Mouse (Mus musculus) right cerebral cortex, postnatal 4 days (tissue): ENCODE measurements around the gene Bcl11b.
A peak's percentile ranks its signal among the peaks of the same experiment; 100 is the strongest.

Experiments
- DNase-seq: peaks from one replicate; pipeline ENCODE4 v3.0.0-alpha.2; 2022

The Bcl11b gene

DNA sequence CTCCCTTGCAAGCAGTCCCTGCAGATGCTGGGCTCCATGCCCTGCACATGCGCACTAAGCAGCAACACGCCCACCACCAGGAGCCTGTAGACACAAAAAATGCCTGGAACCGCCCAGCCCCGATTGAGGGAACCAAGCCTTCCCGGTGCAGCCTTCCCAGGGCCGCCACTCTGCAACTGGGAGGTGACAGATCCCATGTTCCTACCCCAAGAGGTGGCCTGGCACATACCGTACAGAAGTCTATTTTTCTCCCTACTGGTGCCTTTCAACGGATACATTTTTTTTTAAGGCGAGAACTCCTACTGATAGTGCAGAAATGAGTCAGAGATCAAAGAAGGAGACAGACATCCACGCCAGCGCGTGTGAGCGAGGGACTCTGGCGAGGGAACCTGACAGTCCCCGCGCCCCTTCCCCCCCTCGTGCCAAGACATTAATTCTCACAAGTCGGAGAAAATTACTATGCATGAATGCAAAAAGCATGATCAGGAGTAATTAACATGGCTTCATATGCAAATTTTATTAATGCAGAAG is 33.5 kb downstream of the Bcl11b start:
- peak; percentile 56 for DNase-seq

DNA sequence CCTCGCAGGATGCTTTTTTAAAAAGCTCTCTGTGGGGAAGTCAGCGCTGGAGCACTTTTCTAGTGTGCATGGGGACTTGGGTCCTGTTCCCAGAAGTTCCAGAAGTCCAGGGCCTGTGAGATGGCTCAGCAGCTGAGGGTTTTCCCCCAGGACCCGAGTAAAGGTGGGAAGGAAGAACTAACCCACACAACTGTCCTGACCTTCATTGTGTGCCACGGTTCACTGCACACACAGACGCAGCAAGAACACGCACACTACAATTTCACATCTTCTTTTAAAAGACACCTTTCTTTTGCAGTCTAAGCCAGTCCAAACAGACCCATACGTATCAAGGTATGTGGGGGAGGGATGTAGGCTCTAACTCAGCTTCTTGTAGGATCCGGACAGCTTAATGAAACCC is 34.3 kb downstream of the Bcl11b start:
- DNase-seq, result no peak

DNA sequence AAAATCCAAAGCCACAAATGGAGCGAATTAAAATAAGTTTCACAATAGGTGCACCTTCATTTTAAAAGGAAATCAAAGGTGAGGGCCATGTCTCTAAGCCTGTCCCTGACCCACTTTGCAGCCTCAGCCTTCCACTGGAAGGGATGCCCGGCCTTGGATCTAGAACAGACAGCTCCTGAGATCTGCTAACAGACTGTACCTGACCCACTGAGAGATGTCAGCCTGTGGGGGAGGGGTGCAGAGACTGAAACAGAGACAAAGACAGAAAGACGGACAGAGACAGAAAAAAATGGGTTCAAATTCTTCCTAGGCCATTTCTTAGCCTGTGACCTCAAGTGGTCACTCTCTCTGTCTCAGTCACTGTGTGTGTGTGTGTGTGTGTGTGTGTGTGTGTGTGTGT is 35.1 kb downstream of the Bcl11b start:
- no peak for DNase-seq

DNA sequence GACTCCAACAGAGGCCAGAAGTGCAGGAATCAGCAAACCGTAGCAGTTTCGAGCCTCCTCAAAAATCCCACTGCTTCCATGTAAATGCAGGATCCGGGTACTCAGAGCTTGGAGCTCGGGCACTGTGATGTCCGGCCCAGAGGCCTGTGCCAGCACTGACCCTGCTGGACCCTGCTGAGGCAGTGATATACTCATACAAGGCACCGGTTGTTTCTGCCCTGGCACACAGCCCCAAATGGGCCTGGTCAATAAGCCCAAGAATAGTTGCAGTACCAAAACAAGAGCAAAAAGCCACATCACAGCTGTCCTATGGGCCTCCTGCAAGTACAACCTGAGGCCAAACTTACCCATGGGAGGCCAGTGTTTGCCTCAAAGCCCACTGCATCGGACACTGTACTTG is 36.4 kb downstream of the Bcl11b start:
- DNase-seq, result no peak

DNA sequence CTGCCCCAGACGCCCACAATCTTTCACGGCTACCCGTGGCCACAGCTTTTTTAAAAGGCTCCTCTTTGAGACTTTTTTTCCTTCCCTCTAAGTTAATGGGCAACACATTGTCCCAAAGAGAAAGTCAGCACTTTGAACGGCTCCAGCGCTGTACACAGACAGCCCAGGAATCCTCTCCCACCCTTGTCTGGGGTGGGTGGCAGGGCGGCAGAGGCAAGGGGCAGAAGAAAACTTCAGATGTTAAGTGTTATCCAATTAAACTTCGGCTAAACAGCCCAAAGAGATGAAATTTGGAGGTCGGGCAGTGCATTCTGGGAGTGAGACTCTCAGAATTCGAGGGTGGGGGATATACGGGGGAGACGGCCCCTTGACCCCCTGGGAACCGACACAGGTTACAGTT is 38.3 kb downstream of the Bcl11b start:
- DNase-seq, result no peak

DNA sequence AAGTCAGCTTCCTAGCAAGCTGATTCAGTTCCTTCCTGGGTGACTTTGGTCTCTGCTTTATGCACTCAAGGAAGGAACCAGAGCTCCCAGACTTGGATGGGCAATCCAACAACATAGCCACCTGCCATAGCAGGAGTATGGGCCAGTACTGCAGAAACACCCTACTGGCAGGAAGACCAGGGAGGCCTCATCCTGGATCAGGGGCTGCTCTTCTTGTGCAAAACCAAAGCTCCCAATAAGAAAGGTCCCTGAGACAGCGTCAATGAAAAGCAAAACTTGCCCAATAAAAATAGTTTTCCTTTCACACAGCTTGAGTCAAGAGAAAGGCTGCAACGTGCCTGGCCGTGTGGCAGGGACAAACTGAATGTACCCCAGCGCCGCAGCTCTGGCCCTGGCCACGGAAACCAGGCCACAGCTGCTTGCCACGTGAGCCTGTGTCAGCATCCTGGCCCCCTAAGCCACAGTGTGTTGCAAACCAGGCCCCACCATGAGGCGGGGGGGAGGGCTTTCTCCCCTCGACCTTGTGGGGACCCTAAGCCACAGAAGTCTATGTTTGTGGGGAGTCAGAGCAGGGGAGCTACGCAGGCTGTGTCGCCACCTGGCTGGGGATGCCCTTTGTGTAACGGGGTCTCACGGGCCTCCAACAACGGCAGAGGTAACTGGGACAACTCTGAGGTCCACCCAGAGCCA is 38.9 kb downstream of the Bcl11b start:
- DNase-seq, result no peak

DNA sequence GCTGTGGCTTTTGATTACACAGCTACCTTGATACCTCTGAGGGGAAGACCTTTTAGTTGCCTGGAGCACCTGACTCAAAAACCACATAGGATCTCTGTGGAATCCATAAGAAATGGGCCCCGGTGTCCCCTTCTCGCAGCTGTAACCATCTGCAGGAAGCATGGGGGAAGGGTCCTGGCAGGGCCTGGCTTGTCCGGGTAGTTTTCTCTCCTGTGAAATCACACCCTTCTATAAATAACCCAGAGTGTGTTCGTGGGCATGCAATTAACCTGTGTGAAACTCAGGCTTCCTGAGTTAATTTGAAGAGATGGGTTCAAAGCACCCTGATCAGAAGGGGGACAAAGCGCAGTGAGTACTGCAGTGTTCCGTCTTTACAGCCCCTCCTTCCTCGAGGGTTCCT is 40.5 kb downstream of the Bcl11b start:
- no peak for DNase-seq

DNA sequence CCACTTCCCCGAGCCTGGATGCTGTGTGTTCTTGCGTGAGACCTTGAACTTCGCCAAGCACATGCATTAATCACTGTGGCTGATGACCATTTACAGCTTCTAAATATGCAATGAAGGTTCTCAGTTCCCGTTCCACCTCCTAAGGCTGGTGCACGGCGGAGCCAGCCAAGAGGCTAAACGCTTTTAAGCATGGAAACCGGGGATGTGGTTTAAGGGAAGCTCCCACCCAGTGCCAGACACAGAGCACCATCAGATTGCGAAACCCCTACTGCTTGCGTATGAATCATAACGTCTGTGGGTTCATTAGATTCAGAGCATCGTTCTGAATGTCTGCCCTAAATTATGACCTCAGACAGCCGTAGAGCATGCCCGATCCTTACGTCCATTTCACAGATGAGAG is 41.6 kb downstream of the Bcl11b start:
- no peak for DNase-seq

DNA sequence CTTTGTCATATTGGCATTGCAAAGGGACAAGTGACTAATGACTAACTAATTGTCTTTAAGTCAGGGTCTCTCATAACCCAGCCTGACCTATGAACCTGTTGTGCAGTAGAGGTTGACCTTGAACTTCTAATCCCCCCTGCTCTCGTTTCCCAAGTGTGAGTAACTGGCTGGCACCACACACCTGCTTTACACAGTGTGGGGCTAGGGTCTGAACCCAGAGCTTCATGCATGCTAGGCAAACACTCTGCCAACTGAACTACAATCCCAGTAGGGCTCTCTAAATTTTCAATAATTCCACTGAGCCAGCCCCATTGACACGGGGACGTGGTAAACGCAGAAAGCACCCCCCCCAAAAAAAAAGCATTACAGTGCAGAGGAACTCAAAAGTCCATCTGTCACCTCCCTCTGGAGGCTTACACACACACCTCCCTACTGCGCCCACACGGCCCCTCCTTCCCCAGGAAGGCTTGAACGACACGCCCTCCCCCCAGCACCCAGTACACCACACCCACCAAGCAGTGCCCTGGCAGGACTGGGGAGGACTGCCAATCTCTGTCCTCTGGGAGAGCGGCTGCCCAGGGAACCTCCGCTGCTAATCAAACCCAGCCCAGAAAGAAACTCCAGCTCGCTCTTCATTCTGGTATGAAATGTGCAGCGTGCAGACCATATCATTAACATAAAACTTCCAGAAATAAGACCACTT is 42.5 kb downstream of the Bcl11b start:
- no peak for DNase-seq

DNA sequence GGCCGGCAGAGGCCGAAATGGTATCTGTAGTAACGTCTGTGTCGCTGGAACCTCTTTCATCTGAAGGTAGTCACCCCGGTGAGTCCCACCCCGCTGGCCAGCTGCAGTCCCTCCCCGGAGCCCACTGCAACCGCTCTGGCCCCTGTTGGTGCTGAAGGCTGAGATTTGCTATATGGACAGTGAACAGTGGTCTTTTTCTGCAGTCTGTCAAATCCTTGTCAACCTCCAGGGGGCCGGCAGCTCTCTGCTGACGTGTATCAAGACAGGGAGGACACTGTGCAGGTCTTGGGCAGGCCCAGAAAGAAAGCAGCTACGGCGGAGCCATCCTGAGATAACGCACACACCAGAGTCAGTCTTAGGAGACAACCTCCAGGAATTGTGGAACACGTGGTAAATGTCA is 43.0 kb downstream of the Bcl11b start:
- DNase-seq, result no peak

DNA sequence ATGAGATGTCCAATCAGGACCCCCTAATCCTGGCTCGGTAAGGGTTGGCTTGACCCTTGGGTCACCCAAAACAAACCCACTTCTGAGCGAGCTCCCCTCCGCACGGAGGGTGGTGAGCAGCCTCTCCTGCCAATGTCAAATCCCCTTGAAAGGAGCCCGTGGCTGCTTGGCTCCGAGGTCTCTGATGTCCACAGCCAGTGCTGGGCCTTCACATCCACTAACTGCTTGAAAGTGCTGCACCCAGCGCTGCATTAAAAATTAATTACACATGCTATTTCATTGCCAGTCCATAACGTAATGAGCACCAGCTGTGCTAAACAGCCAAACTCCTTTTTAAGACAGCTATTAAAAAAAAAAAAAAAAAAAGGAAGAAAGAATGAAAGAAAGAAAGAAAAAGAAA is 43.5 kb downstream of the Bcl11b start:
- no peak for DNase-seq

DNA sequence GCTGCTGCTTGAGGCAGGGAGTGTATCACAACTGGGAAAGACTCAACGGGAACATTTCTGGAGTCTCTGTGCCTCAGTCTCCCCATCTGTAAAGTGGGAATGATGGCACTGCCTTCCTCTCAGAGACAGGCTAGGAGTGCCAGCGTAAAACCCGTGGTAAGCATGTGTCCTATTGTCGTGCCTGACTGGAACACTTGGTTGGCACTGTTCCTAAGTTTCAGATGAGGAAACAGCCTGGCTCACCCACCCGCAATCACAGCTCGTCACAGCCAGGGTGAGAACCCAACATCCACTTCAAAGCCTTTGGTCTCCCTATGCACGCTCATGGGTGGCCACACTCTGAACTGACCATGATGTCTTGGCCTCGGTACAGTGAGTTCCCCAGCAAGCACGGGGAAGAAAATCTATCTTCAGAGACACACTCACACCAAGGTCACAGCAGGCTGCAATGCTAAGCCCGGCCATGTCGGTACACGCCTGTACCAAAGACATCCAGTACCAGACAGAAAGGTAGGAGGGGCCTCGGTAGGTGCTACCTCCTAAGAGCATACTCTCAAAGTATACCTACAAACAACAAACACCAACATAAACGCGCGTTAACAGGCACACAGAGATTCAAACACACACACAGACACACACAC is 50.2 kb downstream of the Bcl11b start:
- no peak for DNase-seq

DNA sequence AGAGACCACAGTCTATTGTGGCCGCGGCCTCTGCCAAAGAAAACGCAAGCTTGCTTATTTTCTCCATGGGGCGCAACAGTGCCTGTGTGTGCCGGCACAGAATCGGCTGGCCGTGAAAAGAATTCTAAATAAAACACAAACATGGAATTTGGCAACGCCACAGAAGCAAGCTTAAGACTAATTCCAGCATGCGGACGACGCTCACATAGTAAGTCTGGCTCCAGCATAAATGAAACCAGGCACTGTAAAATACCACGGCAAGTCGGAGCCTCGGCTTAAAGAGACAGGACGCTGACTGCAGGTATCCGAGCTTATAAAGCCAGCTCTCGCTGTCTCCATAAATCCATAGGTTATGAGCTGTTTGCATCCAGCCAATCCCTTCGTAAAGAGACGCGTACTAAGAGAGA is 51.1 kb downstream of the Bcl11b start:
- DNase-seq, result no peak

DNA sequence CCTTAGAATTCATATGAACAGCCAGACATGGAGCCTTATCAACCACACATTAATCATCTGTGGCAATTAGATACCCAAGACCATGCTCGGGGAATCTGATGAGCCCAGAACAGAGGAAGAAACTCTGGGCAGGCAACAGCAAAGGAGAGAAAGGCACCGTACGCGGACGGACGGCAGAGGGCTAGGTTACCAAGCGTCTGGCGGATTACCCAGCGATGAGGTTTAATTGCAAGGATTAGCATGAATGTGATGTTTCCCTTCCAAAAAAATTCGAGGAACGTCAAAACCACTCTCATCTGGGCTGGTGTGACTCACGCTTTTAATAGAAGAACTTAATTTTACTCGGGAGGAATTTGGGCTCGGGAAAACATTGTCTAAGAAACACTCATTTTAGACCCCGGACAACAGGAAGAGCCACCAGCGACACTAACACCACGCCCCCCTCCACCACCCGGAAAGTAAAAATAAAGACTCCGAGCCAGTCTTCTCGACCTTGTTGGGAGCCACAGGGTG is 52.7 kb downstream of the Bcl11b start:
- DNase-seq, result no peak

DNA sequence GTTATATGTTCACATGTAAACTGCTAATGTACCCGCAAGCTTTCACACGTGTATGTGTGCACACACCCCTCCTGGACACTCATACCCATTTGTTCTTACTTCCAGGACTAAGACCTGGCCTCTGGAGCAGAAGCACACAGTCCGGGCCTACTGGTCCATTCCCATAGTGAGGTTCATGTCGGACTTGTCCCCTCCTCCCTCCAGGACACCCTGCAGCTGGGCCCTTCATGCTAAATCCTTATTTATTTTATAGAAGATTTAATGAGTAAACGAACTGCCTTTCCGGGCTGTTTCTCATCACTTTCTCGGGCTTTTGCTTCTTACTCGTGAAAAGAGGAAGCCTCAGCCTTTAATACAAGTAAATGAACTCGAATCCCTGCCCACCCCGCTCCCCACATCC is 54.0 kb downstream of the Bcl11b start:
- DNase-seq, result no peak

DNA sequence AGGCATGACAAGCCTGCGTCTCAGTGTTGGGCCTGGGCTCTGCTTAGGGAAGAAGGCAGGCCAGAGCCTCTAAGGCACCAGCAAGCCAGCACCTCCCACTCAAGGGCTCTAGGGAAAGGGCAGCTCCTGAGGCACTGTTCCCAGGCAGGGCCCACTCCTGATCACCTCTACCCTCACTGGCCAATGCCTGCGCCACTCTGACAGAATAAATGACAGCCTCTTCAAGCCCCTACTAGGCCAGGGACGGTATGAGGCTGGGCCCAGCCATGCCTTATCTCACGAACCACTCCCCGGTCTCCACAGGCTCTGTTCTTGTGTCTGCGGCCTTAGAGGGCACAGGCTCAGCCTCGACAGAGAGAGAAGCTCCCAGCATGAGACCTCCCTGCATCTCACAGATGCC is 61.3 kb downstream of the Bcl11b start:
- no peak for DNase-seq

DNA sequence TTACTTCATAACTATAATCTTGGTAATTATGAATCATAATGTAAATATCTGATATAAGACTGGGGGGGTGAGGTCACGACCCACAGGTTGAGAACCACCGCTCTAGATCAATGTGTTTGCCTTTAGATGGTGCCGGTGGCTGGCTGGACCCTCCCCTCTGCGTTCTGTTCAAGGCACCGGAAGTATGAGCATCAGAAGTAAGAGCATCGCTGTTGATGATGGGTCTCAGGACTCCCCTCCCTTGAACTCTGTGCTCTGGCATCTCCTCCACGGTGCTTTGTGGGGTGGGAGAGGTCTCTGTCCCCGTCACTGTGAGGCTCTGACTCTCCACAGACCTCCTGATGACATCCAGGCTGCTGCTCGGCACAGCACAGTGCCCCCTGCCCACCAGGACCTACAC is 62.6 kb downstream of the Bcl11b start:
- no peak for DNase-seq

DNA sequence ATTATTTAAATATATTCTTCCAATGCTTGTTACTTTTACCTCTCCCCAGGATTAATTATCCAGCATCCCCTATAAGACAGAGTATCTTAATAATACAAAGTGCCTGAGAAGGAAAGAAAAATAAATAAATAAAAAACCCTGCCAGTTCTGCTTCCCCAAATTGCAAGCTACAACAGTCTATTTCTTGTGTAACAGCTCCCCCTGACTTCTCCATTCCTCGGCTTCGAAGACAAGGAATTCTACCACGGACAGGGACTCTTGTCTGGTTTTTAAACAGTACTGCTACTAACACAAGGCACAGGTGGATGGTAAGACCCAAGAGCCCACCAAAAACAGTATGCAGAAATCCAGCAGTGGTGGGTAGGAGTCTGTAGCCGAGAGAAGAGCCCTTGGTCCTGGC is 64.2 kb downstream of the Bcl11b start:
- no peak for DNase-seq

DNA sequence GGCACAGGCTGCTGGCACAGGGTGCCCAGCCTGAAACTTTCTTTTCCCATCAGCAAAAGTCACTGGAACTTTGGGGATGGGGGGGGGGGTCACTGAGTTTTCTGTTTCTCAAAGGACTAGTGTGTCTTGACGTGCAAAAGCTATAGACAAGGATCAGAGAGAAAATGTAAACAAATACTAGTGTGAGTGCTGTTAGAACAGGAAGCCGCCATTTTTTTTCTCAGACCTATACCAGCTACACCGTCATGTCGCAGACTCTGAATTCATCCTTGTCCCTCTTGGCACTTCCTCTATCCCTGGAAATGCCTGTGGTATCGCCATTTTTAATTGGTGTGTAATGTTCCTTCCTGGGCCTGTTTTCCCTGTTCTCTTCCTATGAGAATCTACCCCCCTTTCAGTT is 66.4 kb downstream of the Bcl11b start:
- DNase-seq, result no peak

DNA sequence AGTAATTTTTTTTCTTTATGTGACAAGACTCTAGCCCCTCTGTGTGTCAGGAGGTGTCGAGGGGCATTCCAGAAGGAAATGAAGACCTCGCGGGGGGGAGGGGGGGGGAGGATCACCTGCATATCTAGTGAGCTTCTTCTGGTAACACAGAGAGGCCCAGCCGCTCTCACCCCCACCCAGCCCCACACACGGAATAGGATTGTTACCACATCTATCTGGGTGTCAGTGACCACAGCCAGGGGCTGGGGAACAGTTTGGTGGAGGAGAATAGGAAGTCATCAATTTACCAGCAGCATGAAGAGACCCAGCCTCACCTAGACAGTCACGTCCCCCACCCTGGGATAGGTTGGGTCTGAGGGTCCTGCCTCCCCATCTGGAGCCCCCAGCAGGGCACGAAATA is 67.0 kb downstream of the Bcl11b start:
- DNase-seq, result no peak

DNA sequence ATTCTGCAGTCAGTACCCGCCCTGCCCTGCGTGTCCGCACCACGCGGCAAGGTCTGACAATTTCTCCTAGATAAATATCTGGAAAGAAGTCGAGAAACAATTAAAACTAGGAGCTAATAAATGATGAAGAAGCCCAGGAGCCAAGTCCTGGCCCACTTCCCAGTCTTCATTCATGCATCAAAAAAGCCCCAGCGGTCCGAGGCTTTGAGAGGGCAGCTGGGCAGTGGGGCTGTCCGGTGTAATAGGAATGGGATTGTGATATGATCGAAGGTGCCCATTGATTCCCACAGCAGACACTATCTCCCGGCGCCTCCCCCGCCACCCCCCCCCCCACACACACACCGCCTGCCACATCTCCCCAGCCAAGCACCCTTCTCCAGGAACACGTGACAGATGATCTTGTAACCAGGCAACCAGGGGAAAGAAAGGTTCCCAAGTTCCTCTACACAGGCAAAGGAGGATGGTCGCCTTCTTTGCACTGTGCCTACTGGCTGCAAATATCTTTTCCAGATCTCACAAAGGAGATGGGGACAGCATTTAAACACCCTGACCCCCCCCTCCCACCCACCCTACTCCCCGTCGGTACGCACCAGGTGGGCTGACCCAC is 68.5 kb downstream of the Bcl11b start:
- peak; percentile 54 for DNase-seq

DNA sequence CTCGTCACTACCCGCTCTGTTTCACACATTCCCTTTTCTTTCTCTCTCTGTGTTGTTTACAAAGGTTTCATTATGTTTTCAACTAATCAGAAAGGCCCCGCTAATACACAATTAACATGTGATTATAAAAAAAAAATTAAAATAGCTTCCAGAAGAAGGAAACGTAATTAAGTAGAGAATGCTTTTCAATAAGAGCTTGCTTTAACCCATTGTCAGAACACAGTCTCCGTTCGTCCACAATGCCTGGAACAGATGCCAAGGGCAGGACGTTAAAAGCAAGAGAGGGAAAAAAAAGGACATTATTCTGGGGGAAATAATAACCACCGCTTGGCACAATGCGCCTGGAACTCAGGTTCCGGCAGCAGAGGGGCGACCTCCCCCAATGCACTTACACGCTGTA is 71.3 kb downstream of the Bcl11b start:
- no peak for DNase-seq

DNA sequence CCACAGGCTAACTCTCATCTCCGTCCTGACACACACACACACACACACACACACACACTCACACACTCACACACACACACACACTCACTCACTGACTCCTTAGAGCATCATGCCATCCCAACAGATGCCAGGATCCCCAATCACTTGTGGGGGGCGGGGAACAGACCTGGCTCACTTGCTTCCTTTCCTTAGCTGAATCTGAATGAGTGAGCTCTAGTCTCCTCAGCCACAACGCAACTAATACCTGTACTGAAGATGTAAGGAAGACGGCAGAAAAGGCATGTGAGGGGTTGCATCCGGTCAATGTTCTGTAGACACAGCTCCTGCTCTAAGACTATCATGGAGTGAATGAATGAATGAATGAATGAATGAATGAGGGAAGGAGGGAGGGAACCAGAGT is 71.9 kb downstream of the Bcl11b start:
- DNase-seq, result no peak
